In the genomic region with DNA sequence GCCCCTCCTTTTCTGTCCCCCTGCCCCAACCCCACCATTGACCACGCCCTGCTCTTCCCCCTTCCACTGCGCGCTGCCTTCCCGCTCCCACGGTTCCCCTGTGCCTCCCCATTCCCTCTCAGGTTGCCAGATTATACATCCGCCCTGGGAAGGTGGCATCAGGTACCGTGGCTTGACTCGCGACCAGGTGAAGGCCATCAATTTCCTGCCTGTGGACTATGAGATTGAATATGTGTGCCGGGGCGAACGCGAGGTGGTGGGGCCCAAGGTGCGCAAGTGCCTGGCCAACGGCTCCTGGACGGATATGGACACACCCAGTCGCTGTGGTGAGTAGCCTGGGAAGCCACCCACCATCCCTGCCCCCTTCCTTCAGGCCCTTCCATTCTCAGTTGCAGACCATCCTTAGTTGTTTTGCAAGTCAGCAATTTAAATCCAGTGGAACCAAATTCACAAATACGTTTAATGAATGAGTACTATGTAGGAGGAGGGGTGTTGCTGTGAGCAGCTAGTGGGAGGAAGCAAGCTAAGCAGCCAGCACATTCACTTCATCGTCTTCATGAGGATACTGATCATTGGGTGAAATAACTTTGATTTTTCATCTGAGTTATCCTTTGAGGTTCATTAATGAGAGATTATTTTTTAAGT, we compare ENCODE assay signal across 9 mouse cellular contexts. TPM values are rescaled to one million over a fixed set of nuclear protein-coding genes. Genes with fewer than 3 reads are reported as not detected.
DNase-seq lines count a peak whose midpoint lies in the region; ATAC-seq and TF ChIP-seq lines count a peak whose summit lies in the region.
"Had no signal": no experiment of that assay in that cellular context is flagged by ENCODE, and none has a peak within 500 bp of the region (broad histone marks: within the 10 kb centered on the region; RNA-seq: fewer than 3 reads in every experiment).

No protein-coding gene starts in this region.

- intact Hi-C loops in gastrocnemius, adult 2 months (cut with DNase I), result loop anchor here (5.0 kb wide), 1 partner anchor 130 kb away; no protein-coding TSS in a partner anchor

- no peak for TF ChIP-seq CTCF in layer of hippocampus, adult 2 months (conservative IDR thresholded peaks at IDR 0.05)
- no peak for TF ChIP-seq CTCF in gastrocnemius, adult 2 months (IDR thresholded peaks at IDR 0.05)

- ATAC-seq in hindbrain, embryonic 13.5 days (ENCODE audit: low FRiP score), result no peak
- ATAC-seq in neural tube, embryonic 12.5 days (ENCODE audit: low FRiP score, low read depth), result no peak

- H3K27me3 ChIP-seq in hindbrain, embryonic 13.5 days, result peaks cover 4% of the 10 kb centered on the region; the same call in 1 of the 2 replicates
- H3K27me3 ChIP-seq in neural tube, embryonic 12.5 days (replicated peaks), result peaks cover 8% of the 10 kb centered on the region

- DNase-seq in layer of hippocampus, adult 2 months (ENCODE audit: low spot score in 2 of 2), result no peak
- no peak for DNase-seq in layer of hippocampus, adult 11-12 months (ENCODE audit: low spot score)
- DNase-seq in cerebellum, adult 8-10 months, result peak; percentile 51
- no peak for DNase-seq in layer of hippocampus, postnatal 25 days (ENCODE audit: extremely low spot score in 1 of 2, low spot score in 1 of 2)
- no peak for DNase-seq in gastrocnemius, adult 2 months
- no peak for DNase-seq in spleen, postnatal 10 days (ENCODE audit: low spot score in 2 of 2)

- no peaks in the 10 kb centered on the region for H3K36me3 ChIP-seq in hindbrain, embryonic 13.5 days
- no peaks in the 10 kb centered on the region for H3K36me3 ChIP-seq in neural tube, embryonic 12.5 days
- H3K36me3 ChIP-seq: liver, embryonic 15.5 days had no signal

- peaks cover 56% of the 10 kb centered on the region for H3K4me1 ChIP-seq in hindbrain, embryonic 13.5 days (replicated peaks)
- H3K4me1 ChIP-seq in neural tube, embryonic 12.5 days, result peaks cover 49% of the 10 kb centered on the region

- H3K9ac ChIP-seq in hindbrain, embryonic 13.5 days, result peak overlapping the region; percentile 98
- peak overlapping the region; percentile 94 for H3K9ac ChIP-seq in neural tube, embryonic 12.5 days

- peak overlapping the region; percentile 97 for H3K27ac ChIP-seq in layer of hippocampus, adult 2 months
- H3K27ac ChIP-seq in hindbrain, embryonic 13.5 days, result peak overlapping the region; percentile 97
- no peak overlapping the region for H3K27ac ChIP-seq in neural tube, embryonic 12.5 days
- H3K27ac ChIP-seq in gastrocnemius, adult 2 months, result no peak overlapping the region
- H3K27ac ChIP-seq: liver, embryonic 15.5 days had no signal

- no peaks in the 10 kb centered on the region for H3K9me3 ChIP-seq in hindbrain, embryonic 13.5 days
- no peaks in the 10 kb centered on the region for H3K9me3 ChIP-seq in neural tube, embryonic 12.5 days
- H3K9me3 ChIP-seq: liver, embryonic 15.5 days had no signal

- H3K4me2 ChIP-seq in hindbrain, embryonic 13.5 days, result peak overlapping the region; percentile 88
- peak overlapping the region; percentile 85 for H3K4me2 ChIP-seq in neural tube, embryonic 12.5 days (replicated peaks)

- 11% methylated on average over 19 of the region's 19 CpGs for WGBS in hindbrain, embryonic 13.5 days
- 14% methylated on average over 19 of the region's 19 CpGs for WGBS in neural tube, embryonic 12.5 days

- peak overlapping the region; percentile 83 for H3K4me3 ChIP-seq in layer of hippocampus, adult 2 months
- peak overlapping the region; percentile 86 for H3K4me3 ChIP-seq in hindbrain, embryonic 13.5 days
- H3K4me3 ChIP-seq in neural tube, embryonic 12.5 days, result peak overlapping the region; percentile 79
- H3K4me3 ChIP-seq in gastrocnemius, adult 2 months, result no peak overlapping the region

RNA-seq across cellular contexts. Expression of gene Gabbr1, which starts 1.7 kb away (rescaled TPM):
- total RNA-seq in layer of hippocampus, adult 2 months (2021), result 100 to 1,000 TPM; 682 to 738 TPM
- polyA plus RNA-seq in hindbrain, embryonic 13.5 days (2015; fragmentation: Nextera tagmentation; extraction: Ambion mirVana), result 55.6 and 57.0 TPM in 2 replicates
- polyA plus RNA-seq in neural tube, embryonic 12.5 days (2016; fragmentation: Nextera tagmentation; extraction: Ambion mirVana), result 44.6 and 47.0 TPM in 2 replicates
- total RNA-seq in layer of hippocampus, postnatal 25 days (2021), result 100 to 1,000 TPM; 706 to 708 TPM
- 1 to 10 TPM; 8.5 to 9.1 TPM for total RNA-seq in gastrocnemius, adult 2 months (2021)

RNA-seq across cellular contexts. Expression of gene Mog, which starts 24.3 kb away (rescaled TPM):
- total RNA-seq in layer of hippocampus, adult 2 months (2021), result 10 to 100 TPM; 42.6 to 45.6 TPM
- 1.3 and 2.1 TPM in 2 replicates for polyA plus RNA-seq in hindbrain, embryonic 13.5 days (2015; fragmentation: Nextera tagmentation; extraction: Ambion mirVana)
- 1.0 and 1.3 TPM in 2 replicates for polyA plus RNA-seq in neural tube, embryonic 12.5 days (2016; fragmentation: Nextera tagmentation; extraction: Ambion mirVana)
- 100 to 1,000 TPM in 1 of 2 experiments, 10 to 100 TPM in 1; 96.8 to 121 TPM for total RNA-seq in layer of hippocampus, postnatal 25 days (2021)
- not detected for total RNA-seq in gastrocnemius, adult 2 months (2021)
- polyA plus RNA-seq: liver, embryonic 15.5 days had no signal

RNA-seq across cellular contexts. Expression of gene Olfr90, which starts 40.8 kb away (rescaled TPM):
- total RNA-seq in layer of hippocampus, adult 2 months (2021), result not detected
- not detected in 2 replicates for polyA plus RNA-seq in hindbrain, embryonic 13.5 days (2015; fragmentation: Nextera tagmentation; extraction: Ambion mirVana)
- polyA plus RNA-seq in neural tube, embryonic 12.5 days (2016; fragmentation: Nextera tagmentation; extraction: Ambion mirVana), result 0.11 TPM in 1 of 2 replicates, not detected in the other
- under 1 TPM in 1 of 2 experiments, not detected in 1; 0.14 TPM for total RNA-seq in layer of hippocampus, postnatal 25 days (2021)
- not detected for total RNA-seq in gastrocnemius, adult 2 months (2021)
- polyA plus RNA-seq: liver, embryonic 15.5 days had no signal

RNA-seq across cellular contexts. Expression of gene Zfp57, which starts 46.5 kb away (rescaled TPM):
- 10 to 100 TPM; 15.0 to 15.8 TPM for total RNA-seq in layer of hippocampus, adult 2 months (2021)
- polyA plus RNA-seq in hindbrain, embryonic 13.5 days (2015; fragmentation: Nextera tagmentation; extraction: Ambion mirVana), result 270 and 287 TPM in 2 replicates
- polyA plus RNA-seq in neural tube, embryonic 12.5 days (2016; fragmentation: Nextera tagmentation; extraction: Ambion mirVana), result 208 and 210 TPM in 2 replicates
- 10 to 100 TPM; 14.5 to 21.7 TPM for total RNA-seq in layer of hippocampus, postnatal 25 days (2021)
- total RNA-seq in gastrocnemius, adult 2 months (2021), result 1 to 10 TPM in 1 of 2 experiments, under 1 TPM in 1; 0.23 to 1.3 TPM

RNA-seq across cellular contexts. Expression of gene Olfr91, which starts 50.6 kb away (rescaled TPM):
- not detected for total RNA-seq in layer of hippocampus, adult 2 months (2021)
- not detected in 2 replicates for polyA plus RNA-seq in hindbrain, embryonic 13.5 days (2015; fragmentation: Nextera tagmentation; extraction: Ambion mirVana)
- polyA plus RNA-seq in neural tube, embryonic 12.5 days (2016; fragmentation: Nextera tagmentation; extraction: Ambion mirVana), result not detected in 2 replicates
- total RNA-seq in layer of hippocampus, postnatal 25 days (2021), result not detected
- not detected for total RNA-seq in gastrocnemius, adult 2 months (2021)
- polyA plus RNA-seq: liver, embryonic 15.5 days had no signal

Comparison
In these comparisons a context has a peak if more than half of its experiments do, and no peak if none do; other contexts are left out.
1. H3K27ac ChIP-seq: peak in layer of hippocampus, adult 2 months (single experiment) and hindbrain, embryonic 13.5 days (single experiment); none in neural tube, embryonic 12.5 days (single experiment) and gastrocnemius, adult 2 months (single experiment).
2. RNA of gene Gabbr1, which starts 1.7 kb away (total RNA-seq): 682 to 738 TPM in layer of hippocampus, adult 2 months and 706 to 708 TPM in layer of hippocampus, postnatal 25 days; 8.5 to 9.1 TPM in gastrocnemius, adult 2 months; every median in the first group is over 10 times any median in the second.
3. RNA of gene Mog, which starts 24.3 kb away (total RNA-seq): 96.8 to 121 TPM in layer of hippocampus, postnatal 25 days and 42.6 to 45.6 TPM in layer of hippocampus, adult 2 months; not detected in gastrocnemius, adult 2 months; every median in the first group is over 10 times any median in the second.